Mouse (Mus musculus): ENCODE measurements around the gene Adcy4. TPM values are rescaled to one million over a fixed set of nuclear protein-coding genes. Genes with fewer than 3 reads are reported as not detected.

The Adcy4 gene
- polyA plus RNA-seq, 1 experiment from 2014 or later: 15.3 TPM

DNA sequence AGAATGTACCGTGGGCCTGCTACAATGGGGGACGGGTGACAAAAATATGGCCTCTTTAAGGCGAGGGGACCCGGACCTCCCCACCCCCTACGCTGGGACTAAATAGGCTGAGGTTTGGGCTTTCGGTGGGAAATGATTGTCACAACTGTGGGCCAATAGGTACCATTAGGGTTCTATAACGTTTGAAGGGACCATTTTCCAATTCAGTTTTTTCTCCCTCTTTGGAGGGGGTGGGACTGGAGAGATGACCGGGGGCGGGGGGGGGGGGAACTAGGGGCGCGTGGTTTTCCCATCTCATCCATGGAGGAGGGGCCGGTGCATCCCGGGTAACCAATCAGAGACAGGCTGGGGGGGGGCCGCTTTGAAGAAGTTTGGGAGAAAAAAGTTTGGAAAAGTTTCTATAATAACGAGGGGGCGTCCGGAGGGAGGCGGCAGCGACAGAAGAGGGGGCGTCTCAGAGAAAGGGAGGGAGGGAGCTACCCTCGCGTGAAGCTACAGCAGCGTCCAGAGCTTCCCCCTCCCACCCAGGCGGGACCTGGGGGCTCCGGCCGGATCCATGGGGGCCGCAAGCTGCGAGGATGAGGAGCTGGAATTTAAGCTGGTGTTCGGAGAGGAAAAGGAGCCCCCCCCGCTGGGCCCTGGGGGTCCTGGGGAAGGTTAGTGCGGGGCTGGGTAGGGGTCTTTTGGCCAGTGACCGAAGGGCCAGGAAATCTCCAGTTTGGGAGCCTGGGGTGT, 40.8 kb upstream of the Adcy4 start:
- no peaks in the 10 kb centered on the region for H3K9me3 ChIP-seq (replicated peaks; ENCODE audit: control insufficient read depth, low read length)
- peaks cover 18% of the 10 kb centered on the region for H3K4me1 ChIP-seq (ENCODE audit: control insufficient read depth, insufficient read depth, low read length)
- H3K36me3 ChIP-seq (ENCODE audit: control insufficient read depth, insufficient read depth): no peaks in the 10 kb centered on the region
- WGBS: 2% methylated on average over 32 of the region's 32 CpGs
- no peak for ATAC-seq (replicated peaks; ENCODE audit: extremely low read depth, insufficient read depth, low FRiP score)
- H3K4me2 ChIP-seq (ENCODE audit: low read depth, low read length): peak overlapping the region; percentile 91
- peaks cover 12% of the 10 kb centered on the region; the same call in 1 of the 2 replicates for H3K27me3 ChIP-seq (ENCODE audit: control insufficient read depth, insufficient read depth, low read length)
- peak overlapping the region; percentile 70 for H3K4me3 ChIP-seq (ENCODE audit: low read length)
- H3K27ac ChIP-seq (ENCODE audit: low read length): peak overlapping the region; percentile 93
- H3K9ac ChIP-seq (ENCODE audit: low read length): peak overlapping the region; percentile 81

DNA sequence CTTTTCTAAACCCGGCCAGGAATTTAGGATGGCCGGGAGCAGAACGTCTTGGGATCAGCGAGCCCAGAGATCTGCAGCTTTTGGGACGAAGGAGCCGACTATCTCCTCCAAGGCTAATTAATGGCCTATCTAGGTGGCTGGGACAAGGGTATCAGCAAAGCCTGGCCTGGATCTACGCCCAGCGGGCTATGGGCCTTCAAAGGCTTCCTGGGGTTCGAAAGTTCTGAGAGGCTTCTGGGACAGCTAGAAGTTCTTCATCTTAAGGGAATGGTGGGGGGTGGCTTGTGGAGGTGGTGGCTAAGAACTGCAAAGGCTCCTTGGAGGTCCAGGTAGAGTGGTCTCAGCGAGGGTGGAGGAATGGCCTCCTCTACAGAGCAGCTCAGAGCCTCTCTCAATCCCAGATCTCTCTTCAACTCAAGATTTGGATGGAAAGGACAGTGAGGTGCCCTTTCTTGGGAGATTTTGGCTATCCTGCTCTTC, 40.1 kb upstream of the Adcy4 start:
- Histone ChIP-seq H3K27ac (ENCODE audit: low read length) (peak overlapping the region; percentile 93), H3K4me3 (ENCODE audit: low read length) (peak overlapping the region; percentile 70), H3K27me3 (ENCODE audit: control insufficient read depth, insufficient read depth, low read length) (peaks cover 12% of the 10 kb centered on the region; the same call in 1 of the 2 replicates), H3K9me3 (replicated peaks; ENCODE audit: control insufficient read depth, low read length) (no peaks in the 10 kb centered on the region), H3K4me1 (ENCODE audit: control insufficient read depth, insufficient read depth, low read length) (peaks cover 18% of the 10 kb centered on the region), H3K4me2 (ENCODE audit: low read depth, low read length) (peak overlapping the region; percentile 91), H3K9ac (ENCODE audit: low read length) (peak overlapping the region; percentile 81), H3K36me3 (ENCODE audit: control insufficient read depth, insufficient read depth) (no peaks in the 10 kb centered on the region)
- no peak for ATAC-seq (replicated peaks; ENCODE audit: extremely low read depth, insufficient read depth, low FRiP score)
- WGBS: 11% methylated on average over 10 of the region's 10 CpGs

DNA sequence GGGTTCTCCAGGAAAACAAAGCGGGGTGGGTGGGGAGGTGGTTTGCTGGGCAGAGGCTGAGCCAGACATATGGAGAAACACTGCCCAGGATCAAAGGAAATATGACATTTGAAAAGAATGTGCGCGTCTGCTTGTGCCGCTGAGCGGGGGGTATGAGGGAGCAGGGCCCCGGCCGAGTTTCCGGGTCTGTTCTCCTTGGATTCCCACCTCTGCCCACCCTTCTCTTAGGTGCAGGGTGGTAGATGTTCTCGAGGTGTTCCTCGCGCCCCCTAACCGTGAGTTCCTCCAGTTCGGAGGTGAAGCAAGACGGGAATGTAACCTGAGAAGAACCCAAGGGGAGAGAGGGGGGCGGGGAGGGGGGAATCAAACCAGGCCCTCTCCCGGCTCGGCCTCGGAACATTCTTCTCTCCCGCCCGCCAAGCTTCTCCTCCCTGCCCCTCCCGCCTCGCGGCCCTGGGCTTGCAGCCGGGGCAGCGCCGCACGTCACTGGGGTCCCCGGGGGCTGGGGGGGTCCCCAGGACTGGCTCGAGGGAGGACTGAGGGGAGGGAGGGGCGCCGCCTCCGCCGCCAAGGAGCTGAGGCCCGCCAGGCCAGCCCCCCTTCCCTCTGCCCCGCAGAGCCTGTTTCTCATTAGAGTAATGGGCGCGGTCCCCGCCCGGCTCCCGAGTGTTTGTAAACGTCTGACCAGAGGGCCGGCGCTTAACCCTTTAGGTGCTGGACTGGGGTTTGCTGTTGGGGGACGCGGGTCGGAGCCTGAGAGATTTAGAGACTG, 39.3 kb upstream of the Adcy4 start, which contains the start of gene Nfatc4:
Gene Nfatc4 (plus strand): TSS at position 154 of the 772 bp plus-strand sequence.
- peak; percentile 73 for ATAC-seq (replicated peaks; ENCODE audit: extremely low read depth, insufficient read depth, low FRiP score)
- WGBS: under 1% methylated on average over 45 of the region's 46 CpGs

DNA sequence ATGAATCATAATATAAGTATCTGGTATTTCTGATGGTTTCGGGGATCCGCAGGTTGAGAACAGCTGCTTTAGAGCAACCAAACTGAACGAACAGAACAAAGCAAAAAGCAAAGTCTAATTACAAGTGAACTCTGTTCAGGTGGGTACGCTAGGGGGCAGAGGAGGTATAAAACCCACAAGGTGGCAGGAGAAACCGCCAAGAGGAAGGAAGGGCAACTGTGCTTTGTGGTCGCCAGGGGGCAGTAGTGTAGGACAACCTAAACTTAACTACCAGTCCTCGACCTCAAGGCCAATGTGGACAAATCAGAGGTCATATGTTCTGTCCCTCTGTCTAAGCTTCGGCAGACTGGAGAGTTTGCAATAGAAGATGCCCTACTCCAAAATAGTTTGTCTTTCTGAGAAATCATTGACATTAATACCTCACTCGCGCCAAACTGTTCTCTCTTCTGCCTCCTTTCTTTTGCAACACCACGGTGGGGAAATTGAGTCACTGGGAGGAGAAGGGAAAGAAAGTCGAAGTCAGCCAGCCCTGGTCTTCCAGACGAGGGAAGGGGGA, 38.6 kb upstream of the Adcy4 start:
- peak overlapping the region; percentile 70 for H3K4me3 ChIP-seq (ENCODE audit: low read length)
- H3K9ac ChIP-seq (ENCODE audit: low read length): peak overlapping the region; percentile 81
- peak overlapping the region; percentile 93 for H3K27ac ChIP-seq (ENCODE audit: low read length)
- H3K36me3 ChIP-seq (ENCODE audit: control insufficient read depth, insufficient read depth): no peaks in the 10 kb centered on the region
- ATAC-seq (replicated peaks; ENCODE audit: extremely low read depth, insufficient read depth, low FRiP score): peak; percentile 47; the same call in 1 of the 2 replicates
- H3K4me2 ChIP-seq (ENCODE audit: low read depth, low read length): peak overlapping the region; percentile 91
- H3K27me3 ChIP-seq (ENCODE audit: control insufficient read depth, insufficient read depth, low read length): peaks cover 12% of the 10 kb centered on the region; the same call in 1 of the 2 replicates
- WGBS: 5% methylated on average over 12 of the region's 13 CpGs
- H3K4me1 ChIP-seq (ENCODE audit: control insufficient read depth, insufficient read depth, low read length): peaks cover 18% of the 10 kb centered on the region
- H3K9me3 ChIP-seq (replicated peaks; ENCODE audit: control insufficient read depth, low read length): no peaks in the 10 kb centered on the region

More for the DNA sequence above, 39.3 kb upstream of the Adcy4 start, which contains the start of gene Nfatc4:
- Histone ChIP-seq H3K27ac (ENCODE audit: low read length) (peak within 1 kb of the TSS; percentile 93), H3K9me3 (replicated peaks; ENCODE audit: control insufficient read depth, low read length) (no peaks in the 10 kb centered on the region), H3K4me1 (ENCODE audit: control insufficient read depth, insufficient read depth, low read length) (peaks cover 18% of the 10 kb centered on the region), H3K4me3 (ENCODE audit: low read length) (peak within 1 kb of the TSS; percentile 70), H3K36me3 (ENCODE audit: control insufficient read depth, insufficient read depth) (no peaks in the 10 kb centered on the region), H3K9ac (ENCODE audit: low read length) (peak within 1 kb of the TSS; percentile 81), H3K27me3 (ENCODE audit: control insufficient read depth, insufficient read depth, low read length) (peaks cover 12% of the 10 kb centered on the region; the same call in 1 of the 2 replicates), H3K4me2 (ENCODE audit: low read depth, low read length) (peak within 1 kb of the TSS; percentile 91)

DNA sequence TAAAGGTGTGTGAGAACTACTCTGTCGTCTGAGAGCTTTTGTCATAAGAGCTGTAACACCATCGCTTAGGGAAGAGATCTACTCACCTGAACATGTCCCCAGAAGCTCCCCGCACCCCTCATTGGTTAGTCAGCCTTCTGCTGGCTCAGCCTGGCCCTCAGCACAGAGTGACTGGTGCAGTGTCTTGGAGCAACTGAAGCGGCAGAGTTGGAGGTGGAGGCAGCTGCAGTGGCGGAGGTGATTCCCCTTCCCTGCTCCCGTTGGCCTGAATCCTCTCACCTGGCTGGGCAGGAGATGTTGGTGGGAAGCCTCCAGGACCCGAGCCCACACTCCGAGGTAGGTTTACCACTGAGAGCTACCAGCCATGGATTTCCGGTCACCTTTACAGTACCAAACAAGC, 36.7 kb upstream of the Adcy4 start:
- H3K27me3 ChIP-seq (ENCODE audit: control insufficient read depth, insufficient read depth, low read length): 0 out of 2 replicates have a peak, but pooled peaks cover under 1% of the 10 kb centered on the region
- WGBS: 75% methylated on average over 9 of the region's 9 CpGs
- H3K36me3 ChIP-seq (ENCODE audit: control insufficient read depth, insufficient read depth): no peaks in the 10 kb centered on the region
- peaks cover 14% of the 10 kb centered on the region for H3K4me1 ChIP-seq (ENCODE audit: control insufficient read depth, insufficient read depth, low read length)
- H3K9me3 ChIP-seq (replicated peaks; ENCODE audit: control insufficient read depth, low read length): no peaks in the 10 kb centered on the region
- no peak overlapping the region for H3K9ac ChIP-seq (ENCODE audit: low read length)
- ATAC-seq (replicated peaks; ENCODE audit: extremely low read depth, insufficient read depth, low FRiP score): no peak
- no peak overlapping the region for H3K4me2 ChIP-seq (ENCODE audit: low read depth, low read length)
- no peak overlapping the region for H3K4me3 ChIP-seq (ENCODE audit: low read length)
- no peak overlapping the region for H3K27ac ChIP-seq (ENCODE audit: low read length)

DNA sequence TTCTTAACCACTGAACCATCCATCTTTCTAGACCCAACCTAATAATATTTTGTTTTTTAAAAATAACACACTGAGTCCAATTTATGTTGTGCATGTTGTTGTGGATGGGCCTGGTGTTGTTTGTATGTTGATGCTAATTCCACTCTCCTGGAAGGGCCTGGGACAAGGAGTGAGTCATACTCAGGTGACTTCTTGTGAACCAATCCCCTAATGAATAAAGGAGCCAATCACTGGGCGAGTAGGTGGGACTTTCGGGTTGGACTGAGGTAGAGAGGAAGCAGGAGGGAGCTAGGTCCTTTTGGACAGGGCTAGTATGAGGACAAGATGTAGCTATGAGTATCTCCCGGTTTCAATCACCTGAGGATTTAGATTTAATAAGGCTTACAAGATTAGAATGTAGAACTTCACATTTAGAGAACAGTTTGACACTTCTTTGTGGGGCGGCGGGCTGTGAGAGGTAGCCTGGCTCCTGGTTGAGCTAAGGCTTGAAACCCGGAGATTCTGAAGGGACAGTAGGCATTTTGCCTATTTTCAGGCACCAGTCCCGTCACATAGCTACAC, 36.0 kb upstream of the Adcy4 start:
- H3K4me3 ChIP-seq (ENCODE audit: low read length): no peak overlapping the region
- peaks cover 14% of the 10 kb centered on the region for H3K4me1 ChIP-seq (ENCODE audit: control insufficient read depth, insufficient read depth, low read length)
- ATAC-seq (replicated peaks; ENCODE audit: extremely low read depth, insufficient read depth, low FRiP score): no peak
- H3K27ac ChIP-seq (ENCODE audit: low read length): no peak overlapping the region
- H3K27me3 ChIP-seq (ENCODE audit: control insufficient read depth, insufficient read depth, low read length): no peaks in the 10 kb centered on the region
- H3K36me3 ChIP-seq (ENCODE audit: control insufficient read depth, insufficient read depth): no peaks in the 10 kb centered on the region
- H3K9me3 ChIP-seq (replicated peaks; ENCODE audit: control insufficient read depth, low read length): no peaks in the 10 kb centered on the region
- 76% methylated on average over 7 of the region's 7 CpGs for WGBS
- no peak overlapping the region for H3K9ac ChIP-seq (ENCODE audit: low read length)
- no peak overlapping the region for H3K4me2 ChIP-seq (ENCODE audit: low read depth, low read length)

DNA sequence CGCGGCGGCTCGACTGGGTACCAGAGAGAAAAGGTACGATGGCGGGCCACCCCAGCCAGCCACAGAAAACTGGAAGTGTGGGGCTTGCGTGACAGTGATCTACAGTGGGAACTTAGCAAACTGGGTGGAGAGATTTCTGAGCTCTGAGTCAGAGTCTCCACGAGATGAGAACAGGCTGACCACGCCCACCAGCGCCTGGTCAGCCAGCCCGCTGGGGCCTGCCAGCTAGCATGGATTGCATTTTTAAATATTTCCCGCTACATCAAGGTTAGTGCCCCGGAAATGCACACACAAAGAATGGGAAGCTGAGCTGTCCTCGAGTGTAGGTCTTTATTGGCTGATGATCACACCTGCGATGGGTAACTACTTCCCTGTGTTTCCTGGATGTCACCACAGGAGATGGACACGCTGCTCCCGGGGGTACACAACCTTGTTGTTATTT, 31.4 kb upstream of the Adcy4 start:
- Histone ChIP-seq H3K36me3 (ENCODE audit: control insufficient read depth, insufficient read depth) (no peaks in the 10 kb centered on the region), H3K27me3 (ENCODE audit: control insufficient read depth, insufficient read depth, low read length) (no peaks in the 10 kb centered on the region), H3K4me2 (ENCODE audit: low read depth, low read length) (peak overlapping the region; percentile 69), H3K9me3 (replicated peaks; ENCODE audit: control insufficient read depth, low read length) (no peaks in the 10 kb centered on the region), H3K4me1 (ENCODE audit: control insufficient read depth, insufficient read depth, low read length) (no peaks in the 10 kb centered on the region), H3K4me3 (ENCODE audit: low read length) (peak overlapping the region; percentile 50), H3K27ac (ENCODE audit: low read length) (no peak overlapping the region), H3K9ac (ENCODE audit: low read length) (peak overlapping the region; percentile 58)
- WGBS: 15% methylated on average over 17 of the region's 17 CpGs
- peak; percentile 69; the same call in 1 of the 2 replicates for ATAC-seq (replicated peaks; ENCODE audit: extremely low read depth, insufficient read depth, low FRiP score)

DNA sequence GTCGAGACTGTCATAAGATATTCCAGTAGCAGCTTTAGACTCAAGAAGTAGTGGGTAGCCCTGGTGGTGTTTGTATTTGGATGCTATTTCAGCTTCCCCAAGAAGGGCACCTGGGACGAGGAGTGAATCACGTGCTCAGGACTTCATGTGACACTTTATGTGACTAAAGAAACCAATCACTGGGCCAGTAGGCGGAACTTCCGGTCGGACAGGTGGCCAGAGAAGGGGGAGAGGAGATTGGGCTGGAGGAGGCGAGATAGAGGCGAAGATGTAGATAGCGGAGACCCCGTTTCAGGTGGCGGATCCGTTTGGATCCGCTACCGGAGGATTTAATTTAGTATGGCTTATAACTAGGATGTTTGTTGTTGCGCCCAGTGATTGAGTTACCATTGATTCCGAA, 31.0 kb upstream of the Adcy4 start:
- H3K27ac ChIP-seq (ENCODE audit: low read length): no peak overlapping the region
- H3K9me3 ChIP-seq (replicated peaks; ENCODE audit: control insufficient read depth, low read length): no peaks in the 10 kb centered on the region
- ATAC-seq (replicated peaks; ENCODE audit: extremely low read depth, insufficient read depth, low FRiP score): no peak; the same call in 1 of the 2 replicates
- no peaks in the 10 kb centered on the region for H3K4me1 ChIP-seq (ENCODE audit: control insufficient read depth, insufficient read depth, low read length)
- H3K27me3 ChIP-seq (ENCODE audit: control insufficient read depth, insufficient read depth, low read length): no peaks in the 10 kb centered on the region
- H3K4me3 ChIP-seq (ENCODE audit: low read length): peak overlapping the region; percentile 50
- no peaks in the 10 kb centered on the region for H3K36me3 ChIP-seq (ENCODE audit: control insufficient read depth, insufficient read depth)
- H3K9ac ChIP-seq (ENCODE audit: low read length): peak overlapping the region; percentile 58
- WGBS: 21% methylated on average over 16 of the region's 16 CpGs
- H3K4me2 ChIP-seq (ENCODE audit: low read depth, low read length): peak overlapping the region; percentile 69

All from heart, embryonic 16.5 days (tissue).